Mouse (Mus musculus) MEL (cell line): Measurements from ENCODE around the gene Galntl6.

Experiments used
- CTCF ChIP-seq, 3 experiments: IDR thresholded peaks in 2 of 3; conservative IDR thresholded peaks in 1 of 3; 2 replicates each; pipeline ENCODE4 v1.5.1; 2011 to 2012; ENCODE audit warnings: low read length in 3 of 3, low read depth in 2 of 3, mild to moderate bottlenecking in 2 of 3, improper control_type of control experiment in 1 of 3, inconsistent platforms in 1 of 3, mixed read lengths in 1 of 3, moderate library complexity in 1 of 3; ENCODE audit not compliant: control insufficient read depth in 1 of 3, insufficient read depth in 1 of 3, poor library complexity in 1 of 3, severe bottlenecking in 1 of 3
- EP300 ChIP-seq, 2 experiments: IDR thresholded peaks; 2 replicates each; pipeline ENCODE4 v1.6.1; 2011; ENCODE audit warnings: improper control_type of control experiment in 2 of 2, low read length in 2 of 2, low read depth in 1 of 2, mild to moderate bottlenecking in 1 of 2
- POLR2AphosphoS2 ChIP-seq: IDR thresholded peaks from 2 replicates; pipeline ENCODE4 v1.6.1; 2011; ENCODE audit warnings: low read length, improper control_type of control experiment
- UBTF ChIP-seq: IDR thresholded peaks from 2 replicates; pipeline ENCODE4 v1.6.1; 2012; ENCODE audit warnings: low read depth, mild to moderate bottlenecking, inconsistent platforms, low read length, improper control_type of control experiment, moderate library complexity, borderline replicate concordance; ENCODE audit not compliant: insufficient read depth
- ZC3H11A ChIP-seq: IDR thresholded peaks from 2 replicates; pipeline ENCODE4 v1.6.1; 2012; ENCODE audit warnings: low read depth, mild to moderate bottlenecking, inconsistent platforms, low read length, improper control_type of control experiment

DNA sequence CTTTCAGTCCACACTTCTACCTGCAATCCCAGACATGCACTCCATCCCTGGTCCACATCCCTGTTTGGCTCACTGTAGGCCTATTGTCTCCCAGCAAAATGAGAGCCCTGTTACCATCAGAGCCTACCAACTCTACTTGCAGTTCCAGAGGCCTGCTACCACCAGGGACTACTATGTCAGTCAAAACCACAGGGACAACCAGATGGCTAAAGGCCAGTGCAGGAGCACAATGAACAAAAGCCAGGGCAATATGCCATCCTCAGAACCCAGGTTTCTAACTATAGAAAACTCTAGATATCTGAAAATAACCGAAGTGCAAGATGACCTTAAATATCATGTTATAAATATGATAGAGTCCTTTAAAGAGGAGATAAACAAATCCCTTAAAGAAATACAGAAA lies 683.7 kb downstream of the Galntl6 start:
- TF ChIP-seq CTCF (IDR thresholded peaks at IDR 0.05 in 2 of 3, conservative IDR thresholded peaks at IDR 0.05 in 1 of 3; ENCODE audit: control insufficient read depth in 1 of 3, insufficient read depth in 1 of 3, low read depth in 2 of 3, low read length in 3 of 3, poor library complexity in 1 of 3, severe bottlenecking in 1 of 3), result no peak
- no peak for TF ChIP-seq ZC3H11A
- no peak for TF ChIP-seq EP300 (IDR thresholded peaks at IDR 0.05; ENCODE audit: low read depth in 1 of 2, low read length in 2 of 2)
- TF ChIP-seq POLR2AphosphoS2, result no peak
- TF ChIP-seq UBTF, result no peak
